Mouse (Mus musculus) retina, postnatal 1 day (tissue): ENCODE results near the gene Krtap26-1.
A peak's percentile ranks its signal among the peaks of the same experiment; 100 is the strongest.

ENCODE experiments used
- DNase-seq: peaks from one replicate; pipeline ENCODE4 v3.0.0-alpha.2; 2012

The Krtap26-1 gene

GRCm38 (mm10) chr16:88647358-88647846 lies at the start of gene Krtap26-1:
Gene Krtap26-1, minus strand, starts transcription at chr16:88647796.
- no peak for DNase-seq

GRCm38 (mm10) chr16:88696256-88696655 lies 48.7 kb upstream of the Krtap26-1 start:
- no peak for DNase-seq

- DNase-seq, result no peak
Observed at GRCm38 (mm10) chr16:88681282-88681681, 33.7 kb upstream of the Krtap26-1 start.

- DNase-seq, result no peak
Observed at GRCm38 (mm10) chr16:88679099-88679498, 31.5 kb upstream of the Krtap26-1 start.

- no peak for DNase-seq
Observed at GRCm38 (mm10) chr16:88671571-88671970, 24.0 kb upstream of the Krtap26-1 start, which contains the start of gene Krtap27-1. Gene Krtap27-1, minus strand, starts transcription at chr16:88671671.

GRCm38 (mm10) chr16:88657426-88657825 lies 9.8 kb upstream of the Krtap26-1 start:
- no peak for DNase-seq

- DNase-seq, result no peak
Observed at GRCm38 (mm10) chr16:88651952-88652351, 4.4 kb upstream of the Krtap26-1 start.

GRCm38 (mm10) chr16:88651082-88651481 lies 3.5 kb upstream of the Krtap26-1 start:
- no peak for DNase-seq

GRCm38 (mm10) chr16:88646366-88647111 lies 1.1 kb downstream of the Krtap26-1 start:
- no peak for DNase-seq

- DNase-seq, result no peak
Observed at GRCm38 (mm10) chr16:88640053-88640452, 7.5 kb downstream of the Krtap26-1 start.

GRCm38 (mm10) chr16:88635142-88635541 lies 12.5 kb downstream of the Krtap26-1 start:
- peak; percentile 62 for DNase-seq

GRCm38 (mm10) chr16:88631474-88631873 lies 16.1 kb downstream of the Krtap26-1 start:
- no peak for DNase-seq

GRCm38 (mm10) chr16:88627566-88627965 lies 20.0 kb downstream of the Krtap26-1 start, which contains the start of gene 2310079G19Rik:
Gene 2310079G19Rik, minus strand, starts transcription at chr16:88627666.
- DNase-seq, result no peak

- DNase-seq, result peak; percentile 48
Observed at GRCm38 (mm10) chr16:88612712-88613111, 34.9 kb downstream of the Krtap26-1 start.

- no peak for DNase-seq
Observed at GRCm38 (mm10) chr16:88611922-88612321, 35.7 kb downstream of the Krtap26-1 start, which contains the start of gene Krtap24-1. Gene Krtap24-1, minus strand, starts transcription at chr16:88612279.

GRCm38 (mm10) chr16:88604570-88604969 lies 43.0 kb downstream of the Krtap26-1 start:
- no peak for DNase-seq

GRCm38 (mm10) chr16:88602464-88602863 lies 45.1 kb downstream of the Krtap26-1 start:
- peak; percentile 11 for DNase-seq

- no peak for DNase-seq
Observed at GRCm38 (mm10) chr16:88600303-88600702, 47.3 kb downstream of the Krtap26-1 start.

GRCm38 (mm10) chr16:88599504-88600237 lies 47.9 kb downstream of the Krtap26-1 start:
- no peak for DNase-seq
